Mouse (Mus musculus): ENCODE results near the gene Coro1a. TPM values are rescaled to one million over a fixed set of nuclear protein-coding genes. Genes with fewer than 3 reads are reported as not detected.
"Not testable (repeated sequence)": the region's sequence is repeated elsewhere in the genome, so short reads cannot be mapped to it uniquely, and the experiment has no call there.

Coro1a gene
- total RNA-seq, 2 experiments from 2014 or later: 103 to 106 TPM

DNA sequence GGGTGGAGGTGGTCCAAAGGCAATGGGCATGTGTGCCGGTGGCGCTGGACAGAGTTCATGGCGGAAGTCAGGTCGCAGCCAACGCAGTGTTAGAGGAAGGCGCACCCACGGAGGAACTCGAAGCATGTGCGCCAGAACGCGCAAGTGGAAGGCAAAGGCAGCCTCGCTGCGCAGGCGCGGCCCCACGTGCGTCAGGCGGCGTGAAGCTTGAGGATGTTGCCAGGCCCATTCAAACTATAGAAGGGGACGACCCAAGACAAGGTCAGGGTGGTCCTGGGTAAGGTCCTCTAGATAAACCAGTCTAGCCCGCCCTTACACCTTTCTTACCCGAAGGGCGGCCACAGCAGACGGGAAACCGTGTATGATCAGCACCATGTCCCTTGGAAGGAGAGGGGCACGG lies 15.2 kb downstream of the Coro1a start:
- no peak for ATAC-seq (replicated peaks; ENCODE audit: low FRiP score, poor library complexity, severe bottlenecking)

DNA sequence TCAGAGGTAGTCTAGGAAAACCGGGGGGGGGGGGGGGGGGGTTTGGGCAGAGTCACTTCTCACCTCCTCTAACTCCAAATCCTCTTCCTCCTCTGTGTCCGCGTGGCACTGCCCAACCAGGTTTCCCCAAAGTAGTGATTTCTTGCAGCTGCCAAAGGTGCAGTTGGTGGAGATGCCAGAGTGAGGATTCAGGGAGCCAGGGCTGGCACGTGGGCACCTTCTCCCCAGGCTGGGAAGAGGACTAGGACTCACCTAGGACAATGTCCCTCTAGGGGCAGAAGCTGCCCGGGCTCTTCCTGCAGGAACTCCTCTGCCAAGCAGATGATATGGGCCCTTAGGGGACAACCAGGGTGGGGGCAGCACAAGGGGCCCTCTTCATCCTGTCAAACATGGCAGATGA lies 15.9 kb downstream of the Coro1a start:
- no peak for ATAC-seq (replicated peaks; ENCODE audit: low FRiP score, poor library complexity, severe bottlenecking)

DNA sequence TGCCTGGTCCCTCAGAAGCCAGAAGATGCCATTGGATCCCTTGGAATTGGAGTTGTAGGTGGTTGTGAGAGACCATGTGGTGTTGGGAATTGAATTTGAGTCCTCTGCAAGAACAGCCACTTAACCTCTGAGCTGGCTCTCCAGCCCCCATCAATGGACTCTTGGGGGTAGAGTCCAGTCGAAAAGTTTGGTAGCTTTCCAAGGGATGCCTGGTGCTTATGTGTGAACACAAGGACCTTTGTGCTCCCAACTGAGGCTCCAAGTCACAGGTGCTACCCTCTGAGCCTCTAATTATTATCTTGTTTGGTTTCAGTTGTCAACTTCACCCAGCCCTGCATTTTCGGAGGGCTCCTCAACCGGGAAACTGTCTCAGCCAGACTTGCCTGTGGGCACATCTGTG lies 16.9 kb downstream of the Coro1a start:
- ATAC-seq (replicated peaks; ENCODE audit: low FRiP score, poor library complexity, severe bottlenecking): no peak

DNA sequence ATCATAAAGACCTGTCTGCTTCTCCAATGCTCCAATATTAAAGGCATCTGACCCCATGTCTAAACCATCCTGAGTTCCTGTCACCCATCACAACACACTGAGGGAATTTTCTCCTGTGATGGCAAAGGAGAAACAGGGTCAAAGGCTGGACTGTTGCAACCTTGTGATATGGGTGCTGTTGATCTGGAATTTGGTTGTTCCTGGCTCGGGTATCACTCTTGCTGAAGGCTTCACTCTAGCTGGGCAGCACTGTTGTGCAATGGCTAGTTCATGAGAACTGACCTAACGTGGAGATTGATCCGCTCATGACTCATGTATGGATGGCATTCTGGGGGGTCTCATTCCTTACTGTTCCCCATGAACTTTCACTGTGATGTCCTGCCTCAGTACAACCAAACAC lies 18.6 kb downstream of the Coro1a start:
- ATAC-seq (replicated peaks; ENCODE audit: low FRiP score, poor library complexity, severe bottlenecking): no peak

DNA sequence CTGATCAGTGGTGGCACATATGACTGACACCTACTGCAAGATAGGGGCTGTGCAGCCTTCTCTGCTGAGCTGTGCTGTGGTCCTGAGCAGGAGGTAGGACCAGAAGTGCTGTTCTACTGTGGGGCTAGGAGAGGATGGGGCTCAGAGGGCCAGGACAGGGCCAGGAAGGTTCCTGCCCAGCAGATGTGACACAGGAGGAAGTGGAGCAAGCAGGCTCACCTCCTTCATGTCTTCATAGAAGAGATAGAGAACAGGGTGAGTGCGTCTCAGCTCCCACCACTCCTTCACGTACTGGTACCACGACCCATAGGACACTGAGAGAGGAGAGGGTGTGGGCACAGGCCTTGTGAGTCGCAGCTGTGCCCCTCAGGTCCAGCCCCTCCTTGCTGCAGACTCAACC lies 19.4 kb downstream of the Coro1a start:
- not testable (repeated sequence) for ATAC-seq (replicated peaks; ENCODE audit: low FRiP score, poor library complexity, severe bottlenecking)

DNA sequence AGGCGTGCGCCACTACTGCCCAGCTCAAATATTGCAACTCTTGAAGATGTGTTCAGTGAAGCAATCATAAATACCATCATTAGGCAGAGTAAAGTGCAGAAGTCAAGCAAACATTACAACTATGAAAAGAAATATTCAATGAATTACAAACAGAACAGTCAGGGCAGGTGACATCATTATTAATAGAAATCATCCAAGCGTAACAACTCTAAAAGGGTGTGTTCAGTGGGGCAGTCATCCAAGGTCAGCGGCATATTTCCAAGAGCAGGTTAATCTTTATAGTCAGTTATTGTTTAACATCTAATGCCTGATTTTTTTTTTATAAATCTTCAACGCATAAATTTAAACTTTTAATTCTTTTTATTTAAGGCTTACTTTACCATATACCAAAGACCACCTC lies 26.4 kb downstream of the Coro1a start:
- no peak for ATAC-seq (replicated peaks; ENCODE audit: low FRiP score, poor library complexity, severe bottlenecking)

DNA sequence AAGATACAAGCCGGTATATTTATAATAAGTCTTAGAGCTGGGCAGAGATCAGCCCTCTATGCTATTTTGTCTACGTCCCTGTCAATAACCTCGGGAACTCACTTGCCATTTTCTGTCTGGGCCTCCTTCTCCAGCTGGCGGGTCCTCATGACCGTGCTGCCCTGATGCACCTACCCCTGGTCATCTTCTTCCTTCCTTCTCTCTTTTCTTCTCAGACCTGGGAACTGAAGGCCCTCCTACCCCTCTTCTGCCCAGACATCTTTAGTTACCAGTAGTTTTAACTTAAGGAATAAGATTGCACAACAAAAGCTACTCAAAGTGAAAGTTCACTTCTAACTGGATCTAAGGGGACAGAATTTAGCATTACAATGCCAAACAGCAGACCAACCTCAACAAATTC lies 27.9 kb downstream of the Coro1a start:
- ATAC-seq (replicated peaks; ENCODE audit: low FRiP score, poor library complexity, severe bottlenecking): no peak

- no peak for ATAC-seq (replicated peaks; ENCODE audit: low FRiP score, poor library complexity, severe bottlenecking)
Measured at GRCm38 (mm10) chr7:126678545-126679341, 28.8 kb downstream of the Coro1a start.

GRCm38 (mm10) chr7:126676631-126677220 lies 30.9 kb downstream of the Coro1a start:
- ATAC-seq (replicated peaks; ENCODE audit: low FRiP score, poor library complexity, severe bottlenecking): no peak

- ATAC-seq (replicated peaks; ENCODE audit: low FRiP score, poor library complexity, severe bottlenecking): no peak
Measured at GRCm38 (mm10) chr7:126676207-126676606, 31.4 kb downstream of the Coro1a start, which contains the start of gene Sult1a1. Sult1a1 (minus strand) TSS chr7:126676432.

GRCm38 (mm10) chr7:126675104-126675503 lies 32.5 kb downstream of the Coro1a start:
- no peak for ATAC-seq (replicated peaks; ENCODE audit: low FRiP score, poor library complexity, severe bottlenecking)

GRCm38 (mm10) chr7:126672111-126672510 lies 35.5 kb downstream of the Coro1a start:
- ATAC-seq (replicated peaks; ENCODE audit: low FRiP score, poor library complexity, severe bottlenecking): no peak

DNA sequence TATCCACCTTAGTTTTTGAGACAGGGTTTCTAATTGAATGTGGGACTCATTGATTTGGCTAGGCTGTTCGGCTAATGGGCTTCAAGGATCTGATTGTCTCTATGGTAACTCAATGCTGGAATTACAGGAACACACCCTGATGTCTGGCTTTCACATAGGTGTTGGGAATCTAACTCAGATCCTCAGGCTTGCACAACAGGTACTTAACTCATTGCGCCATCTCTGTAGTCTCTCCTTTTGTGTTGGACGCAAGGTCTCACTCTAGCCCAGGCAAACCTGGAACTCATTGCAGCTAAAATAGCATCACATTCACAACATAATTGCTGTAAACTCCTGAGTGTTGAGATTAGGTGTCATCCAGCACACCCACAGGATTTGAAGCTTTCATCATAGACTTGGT lies 37.4 kb downstream of the Coro1a start:
- ATAC-seq (replicated peaks; ENCODE audit: low FRiP score, poor library complexity, severe bottlenecking): no peak

DNA sequence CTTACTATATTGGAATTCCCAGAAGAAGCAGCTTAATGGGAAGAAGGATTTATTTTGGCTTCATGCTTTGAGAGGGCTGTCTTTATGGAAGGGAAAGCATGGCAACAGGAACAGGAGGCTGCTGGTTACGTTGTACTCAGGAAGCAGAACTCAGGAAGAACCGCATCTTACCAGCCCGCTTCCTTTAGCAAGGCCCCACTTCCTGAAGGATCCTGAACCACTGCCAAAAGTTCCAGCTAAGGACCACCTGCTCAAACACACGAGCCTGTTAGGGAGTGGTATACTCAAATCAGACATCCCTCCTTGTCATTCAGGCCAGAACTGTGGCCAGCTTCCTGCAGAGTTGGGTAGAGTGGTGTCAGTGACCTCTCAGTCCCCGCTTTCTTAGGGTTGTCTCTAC lies 39.1 kb downstream of the Coro1a start:
- no peak for ATAC-seq (replicated peaks; ENCODE audit: low FRiP score, poor library complexity, severe bottlenecking)

DNA sequence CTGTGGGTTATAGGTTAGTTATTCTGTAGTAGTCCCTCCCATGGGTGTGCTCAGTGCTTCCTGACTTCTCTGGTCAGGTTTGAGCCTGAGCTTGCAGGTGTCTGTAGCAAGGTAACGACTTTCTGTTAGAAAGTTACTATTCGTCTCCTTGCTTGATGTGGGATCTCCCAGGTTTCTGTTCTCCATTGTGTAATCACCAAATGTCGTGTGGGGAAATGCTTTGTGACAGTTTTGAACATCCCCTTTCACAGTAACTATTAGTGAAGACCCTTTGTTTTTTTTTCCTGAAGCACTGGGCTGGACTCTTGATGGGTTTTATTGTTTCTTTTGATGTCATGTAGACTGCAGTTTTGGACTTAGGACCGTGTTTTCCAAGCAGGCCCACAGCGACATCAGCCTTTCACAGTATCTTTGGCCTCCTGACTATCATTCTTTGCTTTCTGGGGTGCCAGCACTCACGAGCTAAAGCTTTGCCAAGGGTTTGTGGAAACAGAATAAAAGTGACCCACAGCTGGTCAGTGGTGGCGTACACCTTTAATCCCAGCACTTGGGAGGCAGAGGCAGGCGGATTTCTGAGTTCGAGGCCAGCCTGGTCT lies 40.0 kb downstream of the Coro1a start:
- no peak for ATAC-seq (replicated peaks; ENCODE audit: low FRiP score, poor library complexity, severe bottlenecking)

DNA sequence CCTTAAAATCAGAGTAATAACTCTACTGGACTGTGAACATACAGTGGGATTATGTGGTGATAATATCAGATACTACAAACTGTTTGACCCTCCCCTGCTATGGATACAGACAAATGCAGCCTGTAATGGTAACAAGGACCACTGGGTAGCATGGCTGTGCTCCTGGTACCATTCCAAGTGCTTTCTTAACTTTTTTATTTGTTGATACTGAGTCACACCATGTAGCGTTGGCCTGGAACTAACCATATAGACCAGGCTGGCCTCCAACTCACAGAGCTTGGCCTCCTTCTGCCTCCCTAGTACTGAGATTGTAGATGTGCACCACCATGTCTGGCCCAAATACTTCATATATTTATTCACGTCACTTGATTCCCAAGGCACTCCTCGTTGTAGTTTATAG lies 42.3 kb downstream of the Coro1a start:
- ATAC-seq (replicated peaks; ENCODE audit: low FRiP score, poor library complexity, severe bottlenecking): no peak

DNA sequence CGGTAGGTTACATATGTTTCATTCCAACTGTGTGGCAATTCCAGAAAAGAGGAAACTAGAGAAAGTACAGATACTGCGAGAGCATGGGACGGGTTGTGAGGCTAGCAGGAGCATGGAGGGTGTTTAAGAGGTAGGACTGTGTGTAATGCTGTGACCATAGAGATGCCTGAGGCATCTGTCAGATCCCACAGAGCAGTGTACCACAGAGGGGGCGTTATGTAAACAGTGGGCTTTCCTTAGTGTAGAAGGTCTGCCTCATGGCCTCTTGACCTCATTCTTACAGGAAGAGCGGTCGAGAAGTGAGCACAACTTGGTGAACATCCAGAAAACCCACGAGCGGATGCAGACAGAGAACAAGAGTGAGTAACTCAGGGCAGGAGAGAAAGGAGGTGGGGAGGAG lies 43.9 kb downstream of the Coro1a start:
- no peak for ATAC-seq (replicated peaks; ENCODE audit: low FRiP score, poor library complexity, severe bottlenecking)

DNA sequence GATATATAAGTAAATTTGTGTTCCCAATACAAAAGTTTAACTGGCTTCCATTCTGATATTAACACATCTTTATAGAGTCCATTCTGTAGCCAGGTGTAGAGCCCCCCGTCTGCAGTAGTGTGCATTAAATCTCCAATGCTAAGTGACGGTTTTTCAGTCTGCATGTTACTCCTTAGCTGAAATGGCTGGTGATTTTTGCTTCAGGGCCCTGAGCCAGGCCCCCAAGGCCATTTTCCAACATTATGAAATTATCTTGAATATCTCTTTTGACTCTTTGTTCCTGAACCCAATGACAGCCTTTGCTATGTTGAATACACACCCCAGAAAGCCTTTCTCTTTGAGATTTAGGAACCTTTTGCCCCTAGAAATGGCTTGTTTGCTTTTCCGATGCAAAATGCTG lies 47.8 kb downstream of the Coro1a start:
- ATAC-seq (replicated peaks; ENCODE audit: low FRiP score, poor library complexity, severe bottlenecking): no peak

DNA sequence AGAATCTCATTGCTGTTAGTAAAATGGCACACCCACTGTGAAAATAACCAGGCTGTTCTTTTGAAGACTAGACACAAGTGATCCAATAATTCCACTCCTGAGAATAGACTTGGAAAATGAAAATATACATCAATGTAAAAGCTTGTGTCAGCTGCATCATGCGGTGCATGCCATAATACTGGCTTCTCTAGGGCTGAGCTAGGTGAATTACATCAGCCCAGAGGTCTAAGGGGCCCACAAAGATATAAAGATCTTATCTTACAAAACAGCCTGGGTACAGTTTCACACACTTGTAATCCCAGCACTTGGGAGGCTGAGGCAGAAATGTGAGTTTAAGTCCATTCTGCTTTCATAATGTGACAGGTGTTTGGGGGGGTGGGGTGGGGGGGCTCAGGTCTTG lies 50.1 kb downstream of the Coro1a start:
- ATAC-seq (replicated peaks; ENCODE audit: low FRiP score, poor library complexity, severe bottlenecking): no peak

- ATAC-seq (replicated peaks; ENCODE audit: low FRiP score, poor library complexity, severe bottlenecking): no peak
Measured at GRCm38 (mm10) chr7:126655695-126656094, 51.9 kb downstream of the Coro1a start.

GRCm38 (mm10) chr7:126653991-126654390 lies 53.6 kb downstream of the Coro1a start:
- no peak for ATAC-seq (replicated peaks; ENCODE audit: low FRiP score, poor library complexity, severe bottlenecking)
